Mouse (Mus musculus): ENCODE data around the gene Icam1. TPM values are rescaled to one million over a fixed set of nuclear protein-coding genes. Genes with fewer than 3 reads are reported as not detected.
A peak's percentile ranks its signal among the peaks of the same experiment; 100 is the strongest.
"Not testable (repeated sequence)": the region's sequence is repeated elsewhere in the genome, so short reads cannot be mapped to it uniquely, and the experiment has no call there.

Gene Icam1
- polyA plus RNA-seq, 2 experiments from 2014 or later: 55.3 to 64.7 TPM

GRCm38 (mm10) chr9:21022726-21023125 lies 6.9 kb downstream of the Icam1 start:
- no peak for ATAC-seq

DNA sequence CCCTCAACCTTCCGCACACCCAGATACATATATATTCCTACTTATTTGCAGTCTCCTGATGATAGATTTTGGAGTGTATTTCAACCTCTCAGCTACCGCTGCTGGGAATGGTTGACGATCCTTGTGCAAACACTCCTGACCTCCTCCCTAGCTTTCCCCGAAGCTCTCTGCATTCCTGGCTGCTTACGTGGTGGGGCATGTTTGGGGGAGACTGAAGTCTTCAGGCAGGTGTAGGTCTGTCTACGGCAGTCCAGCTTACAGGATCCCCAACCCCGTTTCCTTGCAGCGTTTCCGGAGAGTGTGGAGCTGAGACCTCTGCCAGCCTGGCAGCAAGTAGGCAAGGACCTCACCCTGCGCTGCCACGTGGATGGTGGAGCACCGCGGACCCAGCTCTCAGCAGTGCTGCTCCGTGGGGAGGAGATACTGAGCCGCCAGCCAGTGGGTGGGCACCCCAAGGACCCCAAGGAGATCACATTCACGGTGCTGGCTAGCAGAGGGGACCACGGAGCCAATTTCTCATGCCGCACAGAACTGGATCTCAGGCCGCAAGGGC lies 9.5 kb downstream of the Icam1 start:
- ATAC-seq: no peak

- no peak for ATAC-seq
Measured at GRCm38 (mm10) chr9:21026849-21027248, 11.1 kb downstream of the Icam1 start.

DNA sequence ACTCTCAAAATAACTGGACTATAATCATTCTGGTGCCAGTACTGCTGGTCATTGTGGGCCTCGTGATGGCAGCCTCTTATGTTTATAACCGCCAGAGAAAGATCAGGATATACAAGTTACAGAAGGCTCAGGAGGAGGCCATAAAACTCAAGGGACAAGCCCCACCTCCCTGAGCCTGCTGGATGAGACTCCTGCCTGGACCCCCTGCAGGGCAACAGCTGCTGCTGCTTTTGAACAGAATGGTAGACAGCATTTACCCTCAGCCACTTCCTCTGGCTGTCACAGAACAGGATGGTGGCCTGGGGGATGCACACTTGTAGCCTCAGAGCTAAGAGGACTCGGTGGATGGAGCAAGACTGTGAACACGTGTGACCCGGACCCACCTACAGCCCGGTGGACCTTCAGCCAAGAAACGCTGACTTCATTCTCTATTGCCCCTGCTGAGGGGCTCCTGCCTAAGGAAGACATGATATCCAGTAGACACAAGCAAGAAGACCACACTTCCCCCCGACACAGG lies 12.0 kb downstream of the Icam1 start:
- ATAC-seq: no peak

DNA sequence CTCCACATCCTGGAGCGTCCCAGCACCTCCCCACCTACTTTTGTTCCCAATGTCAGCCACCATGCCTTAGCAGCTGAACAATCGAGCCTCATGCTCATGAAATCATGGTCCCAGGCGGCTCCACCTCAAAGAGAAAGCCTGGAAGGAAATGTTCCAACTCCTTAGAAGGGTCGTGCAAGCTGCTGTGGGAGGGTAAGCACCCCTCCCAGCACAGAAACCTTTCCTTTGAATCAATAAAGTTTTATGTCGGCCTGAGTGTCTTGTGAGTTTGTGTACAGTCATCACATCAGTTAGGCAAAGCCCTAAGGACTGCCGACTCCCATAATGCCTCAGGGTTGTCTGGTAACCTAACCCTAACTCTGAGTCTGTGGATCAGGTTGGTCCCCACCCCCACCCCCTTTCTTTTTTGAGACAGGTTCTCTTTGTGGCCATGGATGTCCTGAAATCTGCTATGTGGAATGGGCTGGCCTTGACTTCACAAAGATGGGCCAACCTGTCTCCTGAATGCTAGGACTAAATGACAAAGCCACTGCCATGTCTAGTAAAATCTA lies 12.8 kb downstream of the Icam1 start:
- ATAC-seq: no peak

GRCm38 (mm10) chr9:21029291-21030054 lies 13.7 kb downstream of the Icam1 start, which contains the start of gene Icam4:
TSS of gene Icam4 (plus strand) at chr9:21029373.
- no peak for ATAC-seq

GRCm38 (mm10) chr9:21030055-21030600 lies 14.3 kb downstream of the Icam1 start:
- no peak for ATAC-seq

DNA sequence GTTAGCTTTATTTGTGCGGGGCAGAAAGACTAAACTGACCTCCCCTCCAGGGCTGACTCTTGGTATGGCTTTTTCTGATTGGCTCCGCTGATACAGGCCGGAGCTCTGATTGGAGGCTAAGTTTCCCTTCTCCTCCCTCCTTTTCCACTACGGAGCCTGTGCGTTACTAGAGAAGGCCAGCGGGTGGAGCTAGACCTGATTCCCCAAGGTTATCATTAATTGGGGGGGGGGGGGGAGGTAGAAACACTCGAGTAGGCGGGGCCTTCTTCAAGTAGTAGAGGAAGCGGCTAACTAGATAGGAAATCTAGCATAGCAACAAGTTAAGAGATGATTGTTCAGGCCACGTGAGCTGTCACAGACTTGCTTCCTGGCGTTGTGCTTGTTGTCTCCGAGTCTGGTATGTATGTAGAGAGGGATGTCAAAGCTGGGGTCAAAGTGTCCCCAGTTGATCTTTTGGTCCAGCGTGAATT lies 15.0 kb downstream of the Icam1 start:
- peak; percentile 67 for ATAC-seq

GRCm38 (mm10) chr9:21031251-21031895 lies 15.6 kb downstream of the Icam1 start:
- ATAC-seq: peak; percentile 30

DNA sequence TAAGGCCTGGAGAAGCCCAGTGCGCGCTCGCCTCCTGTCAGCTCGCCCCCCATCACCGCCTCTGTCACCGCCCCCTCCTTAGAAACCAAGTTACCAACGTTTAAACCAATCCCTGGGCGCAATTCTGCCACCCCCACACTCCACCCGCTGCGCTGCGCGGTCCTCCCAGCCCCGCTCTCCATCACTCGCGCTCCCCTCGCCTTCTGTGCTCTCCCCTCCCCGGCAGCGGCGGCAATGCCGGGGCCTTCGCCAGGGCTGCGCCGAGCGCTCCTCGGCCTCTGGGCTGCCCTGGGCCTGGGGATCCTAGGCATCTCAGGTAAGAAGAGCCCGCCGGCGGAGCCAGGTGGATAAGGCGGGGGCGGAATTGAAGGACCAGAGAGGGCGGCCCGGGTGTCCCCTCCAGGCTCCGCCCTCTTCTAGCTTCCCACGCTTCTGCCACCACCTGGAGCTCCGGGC lies 16.1 kb downstream of the Icam1 start, which contains the start of gene Icam5:
Icam5 (plus strand) TSS at position 178 of the 456 bp plus-strand sequence.
- ATAC-seq: no peak

GRCm38 (mm10) chr9:21032491-21032890 lies 16.7 kb downstream of the Icam1 start:
- ATAC-seq: no peak

GRCm38 (mm10) chr9:21033136-21033535 lies 17.4 kb downstream of the Icam1 start:
- peak; percentile 37 for ATAC-seq

DNA sequence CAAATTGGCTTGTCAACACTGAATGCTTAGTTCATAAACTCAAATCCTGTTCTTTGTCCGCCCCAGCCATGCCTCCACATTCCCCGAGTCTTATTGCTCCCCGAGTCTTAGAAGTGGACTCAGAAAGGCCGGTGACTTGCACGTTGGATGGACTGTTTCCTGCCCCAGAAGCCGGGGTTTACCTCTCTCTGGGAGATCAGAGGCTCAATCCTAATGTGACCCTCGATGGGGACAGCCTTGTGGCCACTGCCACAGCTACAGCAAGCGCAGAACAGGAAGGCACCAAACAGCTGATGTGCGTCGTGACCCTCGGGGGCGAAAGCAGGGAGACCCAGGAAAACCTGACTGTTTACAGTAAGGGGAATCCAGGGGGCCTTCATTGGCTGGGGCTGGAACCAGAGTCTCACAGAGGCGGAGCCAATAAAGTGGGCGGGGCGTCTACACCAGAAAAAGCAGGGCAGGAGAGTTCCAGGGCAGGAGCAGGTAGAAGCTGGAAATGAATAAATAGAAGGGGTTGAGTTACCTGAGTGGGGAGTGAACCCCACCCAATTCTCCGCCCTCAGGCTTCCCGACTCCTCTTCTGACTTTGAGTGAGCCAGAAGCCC lies 18.8 kb downstream of the Icam1 start:
- no peak for ATAC-seq

DNA sequence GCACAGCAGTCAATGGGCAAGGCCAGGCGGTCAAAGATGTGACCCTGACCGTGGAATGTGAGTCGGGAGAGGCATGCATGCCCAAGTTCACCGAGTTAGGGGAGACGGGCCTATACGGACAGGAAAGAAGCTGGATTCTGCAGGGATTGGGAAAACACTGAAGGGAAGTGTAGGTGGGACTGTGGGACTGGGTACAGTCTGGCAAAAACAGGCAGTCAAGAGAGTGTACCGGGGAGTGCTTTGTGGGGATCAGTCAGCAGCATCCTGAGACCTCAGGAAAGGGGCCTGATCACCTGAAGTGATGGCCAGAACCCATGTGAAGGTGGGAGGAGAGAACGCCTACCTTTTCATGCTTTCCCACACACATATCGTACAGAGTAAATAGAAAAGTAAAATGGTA lies 19.8 kb downstream of the Icam1 start:
- ATAC-seq: no peak

- no peak for ATAC-seq
Measured at GRCm38 (mm10) chr9:21036161-21036560, 20.4 kb downstream of the Icam1 start.

DNA sequence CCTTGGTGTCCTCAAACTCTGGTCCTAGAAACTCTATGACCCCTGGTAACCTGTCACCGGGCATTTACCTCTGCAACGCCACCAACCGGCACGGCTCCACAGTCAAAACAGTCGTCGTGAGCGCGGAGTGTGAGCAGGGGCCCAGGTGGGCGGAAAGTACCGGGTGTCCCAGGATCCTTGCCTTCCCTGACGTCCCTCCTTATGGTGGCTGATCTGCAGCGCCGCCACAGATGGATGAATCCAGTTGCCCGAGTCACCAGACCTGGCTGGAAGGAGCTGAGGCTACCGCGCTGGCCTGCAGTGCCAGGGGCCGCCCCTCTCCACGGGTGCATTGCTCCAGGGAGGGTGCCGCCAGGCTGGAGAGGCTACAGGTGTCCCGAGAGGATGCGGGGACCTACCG lies 20.9 kb downstream of the Icam1 start:
- no peak for ATAC-seq

- no peak for ATAC-seq
Measured at GRCm38 (mm10) chr9:21037481-21037891, 21.7 kb downstream of the Icam1 start.

DNA sequence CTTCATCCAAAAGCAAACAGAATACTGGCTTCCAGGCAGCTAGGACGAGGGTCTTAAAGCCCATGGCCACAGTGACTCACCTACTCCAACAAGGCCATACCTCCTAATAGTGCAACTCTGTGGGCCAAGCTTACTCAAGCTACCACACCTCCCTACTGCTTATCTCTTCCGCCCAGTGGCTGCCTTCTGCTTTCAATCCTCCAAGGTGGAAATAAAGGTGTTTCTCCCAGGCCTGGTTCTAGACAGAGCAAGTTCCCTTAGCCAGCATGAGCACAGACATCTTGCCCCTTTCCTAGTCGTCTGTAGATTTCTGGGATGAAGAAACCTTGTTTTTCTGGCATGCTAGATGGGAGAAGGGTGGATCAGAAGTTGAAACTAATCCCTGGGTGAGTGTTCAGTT lies 24.0 kb downstream of the Icam1 start:
- ATAC-seq: no peak

GRCm38 (mm10) chr9:21041308-21041707 lies 25.5 kb downstream of the Icam1 start:
- ATAC-seq: no peak

DNA sequence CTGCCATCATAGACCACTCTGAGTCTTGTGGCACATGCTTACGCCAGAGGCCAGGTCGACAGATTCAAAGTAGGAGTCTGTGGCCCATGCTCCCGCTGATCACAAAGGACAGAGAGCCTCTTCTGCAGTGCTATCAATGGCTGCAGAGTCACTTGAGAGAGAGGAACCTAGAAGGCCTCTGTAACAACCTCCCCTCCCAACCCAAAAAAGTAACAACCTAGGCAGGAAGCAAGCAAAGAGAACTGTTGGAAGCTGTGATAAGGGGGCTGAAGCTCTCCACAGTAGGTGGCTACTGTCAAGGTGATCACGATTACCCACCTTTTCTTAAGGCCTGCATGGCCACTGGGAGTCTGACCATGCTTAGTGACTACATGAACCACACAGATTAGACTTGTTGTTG lies 27.8 kb downstream of the Icam1 start:
- no peak for ATAC-seq

GRCm38 (mm10) chr9:21044785-21045184 lies 29.0 kb downstream of the Icam1 start:
- ATAC-seq: not testable (repeated sequence)

DNA sequence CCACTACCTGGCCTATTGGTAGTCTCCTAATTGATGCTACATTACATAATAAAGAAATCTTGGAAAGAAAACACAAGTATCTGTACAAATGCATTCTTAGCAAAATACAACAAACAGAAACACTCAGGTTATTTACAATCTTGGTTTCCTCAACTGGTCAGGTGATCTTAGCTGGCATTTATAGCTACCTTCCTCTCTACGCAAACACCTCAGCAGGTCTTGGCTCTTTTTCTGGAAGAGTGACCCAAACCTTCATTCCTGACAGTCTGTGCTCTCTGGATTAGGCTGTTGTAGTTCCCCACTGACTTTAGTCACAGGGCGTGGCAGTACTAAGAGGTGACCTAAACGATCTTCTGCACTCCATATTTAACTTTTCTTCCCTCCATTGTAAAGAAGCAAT lies 29.4 kb downstream of the Icam1 start:
- ATAC-seq: no peak

Measured in activated CD4-positive, CD25-positive, alpha-beta regulatory T cell, adult 4 months (primary cell).